Mouse (Mus musculus): Measurements from ENCODE around the gene Ccdc181. TPM values are rescaled to one million over a fixed set of nuclear protein-coding genes. Genes with fewer than 3 reads are reported as not detected.
A peak's percentile ranks its signal among the peaks of the same experiment; 100 is the strongest.

Gene Ccdc181
- total RNA-seq, 2 experiments from 2014 or later = 2.5 to 4.8 TPM

GRCm38 (mm10) chr1:164276552-164276951, 1.2 kb downstream of the Ccdc181 start:
- no peak for ATAC-seq (replicated peaks; ENCODE audit: low FRiP score, poor library complexity, severe bottlenecking)

GRCm38 (mm10) chr1:164279332-164279731, 3.9 kb downstream of the Ccdc181 start:
- no peak for ATAC-seq (replicated peaks; ENCODE audit: low FRiP score, poor library complexity, severe bottlenecking)

- no peak for ATAC-seq (replicated peaks; ENCODE audit: low FRiP score, poor library complexity, severe bottlenecking)
These were observed 8.6 kb downstream of the Ccdc181 start for GRCm38 (mm10) chr1:164284007-164284406.

- no peak for ATAC-seq (replicated peaks; ENCODE audit: low FRiP score, poor library complexity, severe bottlenecking)
These were observed 12.0 kb downstream of the Ccdc181 start for GRCm38 (mm10) chr1:164287406-164287805.

GRCm38 (mm10) chr1:164292040-164292439, 16.7 kb downstream of the Ccdc181 start:
- ATAC-seq (replicated peaks; ENCODE audit: low FRiP score, poor library complexity, severe bottlenecking) = no peak

GRCm38 (mm10) chr1:164294071-164294470, 18.7 kb downstream of the Ccdc181 start:
- ATAC-seq (replicated peaks; ENCODE audit: low FRiP score, poor library complexity, severe bottlenecking) = no peak

GRCm38 (mm10) chr1:164296473-164296872, 21.1 kb downstream of the Ccdc181 start:
- ATAC-seq (replicated peaks; ENCODE audit: low FRiP score, poor library complexity, severe bottlenecking) = no peak

- ATAC-seq (replicated peaks; ENCODE audit: low FRiP score, poor library complexity, severe bottlenecking) = no peak
These were observed 26.6 kb downstream of the Ccdc181 start for GRCm38 (mm10) chr1:164301949-164302348.

- no peak for ATAC-seq (replicated peaks; ENCODE audit: low FRiP score, poor library complexity, severe bottlenecking)
These were observed 28.4 kb downstream of the Ccdc181 start, which contains the start of gene Nme7 for GRCm38 (mm10) chr1:164303821-164304220. TSS of gene Nme7 (plus strand) at chr1:164304121.

GRCm38 (mm10) chr1:164307124-164307751, 31.9 kb downstream of the Ccdc181 start, which contains the start of gene Blzf1:
TSS of gene Blzf1 (minus strand) at chr1:164307489.
- ATAC-seq (replicated peaks; ENCODE audit: low FRiP score, poor library complexity, severe bottlenecking) = peak; percentile 98

GRCm38 (mm10) chr1:164307922-164308321, 32.5 kb downstream of the Ccdc181 start:
- 0 out of 2 replicates have a peak, but pooled peaks have one; percentile 7 for ATAC-seq (replicated peaks; ENCODE audit: low FRiP score, poor library complexity, severe bottlenecking)

- no peak for ATAC-seq (replicated peaks; ENCODE audit: low FRiP score, poor library complexity, severe bottlenecking)
These were observed 38.7 kb downstream of the Ccdc181 start for GRCm38 (mm10) chr1:164314085-164314484.

GRCm38 (mm10) chr1:164315266-164315665, 39.9 kb downstream of the Ccdc181 start:
- ATAC-seq (replicated peaks; ENCODE audit: low FRiP score, poor library complexity, severe bottlenecking) = peak; percentile 54; the same call in 1 of the 2 replicates

GRCm38 (mm10) chr1:164316697-164317096, 41.3 kb downstream of the Ccdc181 start:
- peak; percentile 80 for ATAC-seq (replicated peaks; ENCODE audit: low FRiP score, poor library complexity, severe bottlenecking)

- no peak for ATAC-seq (replicated peaks; ENCODE audit: low FRiP score, poor library complexity, severe bottlenecking)
These were observed 41.9 kb downstream of the Ccdc181 start for GRCm38 (mm10) chr1:164317261-164317660.

GRCm38 (mm10) chr1:164318474-164318873, 43.1 kb downstream of the Ccdc181 start:
- no peak for ATAC-seq (replicated peaks; ENCODE audit: low FRiP score, poor library complexity, severe bottlenecking)

- no peak for ATAC-seq (replicated peaks; ENCODE audit: low FRiP score, poor library complexity, severe bottlenecking)
These were observed 44.3 kb downstream of the Ccdc181 start for GRCm38 (mm10) chr1:164319542-164320140.

- ATAC-seq (replicated peaks; ENCODE audit: low FRiP score, poor library complexity, severe bottlenecking) = no peak
These were observed 45.3 kb downstream of the Ccdc181 start for GRCm38 (mm10) chr1:164320731-164321130.

- no peak for ATAC-seq (replicated peaks; ENCODE audit: low FRiP score, poor library complexity, severe bottlenecking)
These were observed 46.0 kb downstream of the Ccdc181 start for GRCm38 (mm10) chr1:164321408-164321807.

GRCm38 (mm10) chr1:164322987-164323650, 47.7 kb downstream of the Ccdc181 start:
- ATAC-seq (replicated peaks; ENCODE audit: low FRiP score, poor library complexity, severe bottlenecking) = no peak

GRCm38 (mm10) chr1:164324221-164324620, 48.8 kb downstream of the Ccdc181 start:
- no peak for ATAC-seq (replicated peaks; ENCODE audit: low FRiP score, poor library complexity, severe bottlenecking)

Data from erythroblast, adult 5-6 weeks (primary cell).